Mouse (Mus musculus): ENCODE measurements around the gene Ust.

DNA sequence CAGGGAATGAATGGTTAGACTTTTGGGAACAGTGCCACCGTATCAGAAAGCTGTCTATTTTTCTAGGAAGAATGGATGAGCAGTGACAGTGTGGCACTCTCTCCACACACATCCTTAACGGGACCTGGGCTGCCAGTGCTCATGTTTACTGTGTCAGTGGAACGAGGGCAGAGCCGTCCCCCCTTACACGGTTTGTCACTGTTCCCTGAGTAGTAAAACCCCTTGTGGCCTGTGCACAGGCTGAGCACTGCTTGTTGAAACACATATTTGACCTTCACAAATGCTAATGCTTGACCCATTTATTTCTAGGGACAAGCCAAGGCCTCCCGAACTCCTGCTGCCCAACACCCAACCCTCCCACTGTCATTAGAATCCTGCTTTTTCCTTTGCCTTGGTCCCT is 209.2 kb downstream of the Ust start:
- TF ChIP-seq CTCF (IDR thresholded peaks at IDR 0.05; ENCODE audit: low read depth, low read length) = no peak
- no peak for TF ChIP-seq GATA1 (IDR thresholded peaks at IDR 0.05; ENCODE audit: borderline replicate concordance, low read length)
- no peak for TF ChIP-seq TAL1 (conservative IDR thresholded peaks at IDR 0.05; ENCODE audit: low read depth, low read length)
- no peak for TF ChIP-seq POLR2AphosphoS5 (IDR thresholded peaks at IDR 0.05; ENCODE audit: insufficient replicate concordance, low read depth, low read length)

Data from G1E (cell line).